Mouse (Mus musculus) limb, embryonic 12.5 days (tissue): ENCODE results near the gene E4f1. TPM values are rescaled to one million over a fixed set of nuclear protein-coding genes. Genes with fewer than 3 reads are reported as not detected.

ENCODE experiments used
- ATAC-seq: fragments of 200-750 bp; cut with Nextera tagmentation; 2 replicates; pipeline ENCODE4 v1.8.0; 2017; ENCODE audit warnings: low read depth, moderate TSS enrichment; ENCODE audit not compliant: insufficient number of reproducible peaks, insufficient read depth, low FRiP score, low TSS enrichment
- H3K27ac ChIP-seq: fragments of 300-500 bp; sonication (generic); 2 replicates; pipeline ENCODE4 v1.5.1; 2016; ENCODE audit warnings: mild to moderate bottlenecking, moderate library complexity
- H3K27me3 ChIP-seq: fragments of 300-500 bp; sonication (generic); 2 replicates; pipeline ENCODE4 v1.6.1; 2016; ENCODE audit warnings: mild to moderate bottlenecking, moderate library complexity
- H3K36me3 ChIP-seq: fragments of 300-500 bp; sonication (generic); 2 replicates; pipeline ENCODE4 v1.6.1; 2016; ENCODE audit warnings: mild to moderate bottlenecking, moderate library complexity
- H3K4me1 ChIP-seq: fragments of 300-500 bp; sonication (generic); replicated peaks from 2 replicates; pipeline ENCODE4 v1.6.1; 2016
- H3K4me2 ChIP-seq: fragments of 300-500 bp; sonication (generic); 2 replicates; pipeline ENCODE4 v1.6.1; 2016; ENCODE audit warnings: mild to moderate bottlenecking, moderate library complexity
- H3K4me3 ChIP-seq: fragments of 300-500 bp; sonication (generic); replicated peaks from 2 replicates; pipeline ENCODE4 v1.5.1; 2016; ENCODE audit warnings: mild to moderate bottlenecking
- H3K9ac ChIP-seq: fragments of 300-500 bp; sonication (generic); replicated peaks from 2 replicates; pipeline ENCODE4 v1.6.1; 2016; ENCODE audit warnings: mild to moderate bottlenecking, moderate library complexity
- H3K9me3 ChIP-seq: fragments of 300-500 bp; sonication (generic); 2 replicates; pipeline ENCODE4 v1.6.1; 2016; ENCODE audit warnings: mild to moderate bottlenecking, moderate library complexity
- WGBS: fragments of 180-500 bp; shearing (Covaris S2); methylation state at CpG from one replicate; pipeline ENCODE4 v1.1.7; 2016; 5-methylcytosine and 5-hydroxymethylcytosine counted together
- polyA plus RNA-seq: library from polyadenylated mRNA; unstranded; fragments of >200 nt; fragmentation: Nextera tagmentation; extraction: Ambion mirVana; gene quantifications from 2 replicates; pipeline ENCODE4 v1.2.1, GENCODE M21; 2016

E4f1 gene
- polyA plus RNA-seq, 1 experiment from 2014 or later, result 37.2 TPM

GRCm38 (mm10) chr17:24402371-24402770 is 67.7 kb downstream of the E4f1 start:
- Histone ChIP-seq H3K4me1 (no peaks in the 10 kb centered on the region), H3K27ac (no peak overlapping the region), H3K9ac (no peak overlapping the region), H3K27me3 (no peaks in the 10 kb centered on the region), H3K9me3 (no peaks in the 10 kb centered on the region), H3K4me3 (no peak overlapping the region), H3K4me2 (no peak overlapping the region), H3K36me3 (0 out of 2 replicates have a peak, but pooled peaks cover 5% of the 10 kb centered on the region)
- WGBS, result 79% methylated on average over 3 of the region's 3 CpGs
- no peak for ATAC-seq

- no peaks in the 10 kb centered on the region for H3K4me1 ChIP-seq
- H3K4me3 ChIP-seq, result no peak overlapping the region
- H3K36me3 ChIP-seq, result 0 out of 2 replicates have a peak, but pooled peaks cover 2% of the 10 kb centered on the region
- H3K27ac ChIP-seq, result no peak overlapping the region
- no peaks in the 10 kb centered on the region; the same call in 1 of the 2 replicates for H3K27me3 ChIP-seq
- no peak for ATAC-seq
- no peaks in the 10 kb centered on the region for H3K9me3 ChIP-seq
- 85% methylated on average over 7 of the region's 7 CpGs for WGBS
- no peak overlapping the region for H3K9ac ChIP-seq
- H3K4me2 ChIP-seq, result no peak overlapping the region
Measured at GRCm38 (mm10) chr17:24394456-24394855, 75.7 kb downstream of the E4f1 start.

Other genes starting within 250 kb of the E4f1 start
- gene Tedc2, start 249.5 kb downstream of the E4f1 start, polyA plus RNA-seq, result 18.3 and 20.2 TPM in 2 replicates
- gene Ccnf, start 218.8 kb downstream of the E4f1 start, polyA plus RNA-seq, result 90.7 and 92.7 TPM in 2 replicates
- 0.08 TPM in 1 of 2 replicates, not detected in the other for gene Abca17, start 119.2 kb downstream of the E4f1 start, polyA plus RNA-seq
- 4.7 and 4.8 TPM in 2 replicates for gene Abca3, start 118.4 kb downstream of the E4f1 start, polyA plus RNA-seq
- gene Rnps1, start 55.7 kb downstream of the E4f1 start, polyA plus RNA-seq, result 362 and 373 TPM in 2 replicates
- 95.6 and 102 TPM in 2 replicates for gene Eci1, start 43.7 kb downstream of the E4f1 start, polyA plus RNA-seq
- 2.8 and 3.4 TPM in 2 replicates for gene Dnase1l2, start 27.2 kb downstream of the E4f1 start, polyA plus RNA-seq
- 54.9 and 56.6 TPM in 2 replicates for gene Pgp, start 79 bp upstream of the E4f1 start, polyA plus RNA-seq
- not detected in 2 replicates for gene Bricd5, start 3.6 kb upstream of the E4f1 start, polyA plus RNA-seq
- 34.7 and 35.5 TPM in 2 replicates for gene Mlst8, start 8.8 kb upstream of the E4f1 start, polyA plus RNA-seq
- 6.1 and 6.5 TPM in 2 replicates for gene Caskin1, start 18.3 kb upstream of the E4f1 start, polyA plus RNA-seq
- 97.4 and 101 TPM in 2 replicates for gene Traf7, start 57.6 kb upstream of the E4f1 start, polyA plus RNA-seq
- gene Rab26, start 63.9 kb upstream of the E4f1 start, polyA plus RNA-seq, result 3.2 and 4.0 TPM in 2 replicates
- 23.2 and 32.2 TPM in 2 replicates for gene Pkd1, start 79.5 kb upstream of the E4f1 start, polyA plus RNA-seq
- gene Tsc2, start 162.3 kb upstream of the E4f1 start, polyA plus RNA-seq, result 68.6 and 77.7 TPM in 2 replicates
- 23.3 and 24.9 TPM in 2 replicates for gene Nthl1, start 162.4 kb upstream of the E4f1 start, polyA plus RNA-seq
- gene Slc9a3r2, start 180.0 kb upstream of the E4f1 start, polyA plus RNA-seq, result 58.9 and 59.3 TPM in 2 replicates
- gene Npw, start 188.1 kb upstream of the E4f1 start, polyA plus RNA-seq, result 0.49 and 1.3 TPM in 2 replicates
- 24.5 and 28.4 TPM in 2 replicates for gene Zfp598, start 199.4 kb upstream of the E4f1 start, polyA plus RNA-seq
- 7.5 and 8.2 TPM in 2 replicates for gene Syngr3, start 219.6 kb upstream of the E4f1 start, polyA plus RNA-seq
- 49.7 and 53.5 TPM in 2 replicates for gene Gfer, start 225.8 kb upstream of the E4f1 start, polyA plus RNA-seq
- 1.7 and 1.8 TPM in 2 replicates for gene Noxo1, start 225.9 kb upstream of the E4f1 start, polyA plus RNA-seq
- gene Tbl3, start 237.3 kb upstream of the E4f1 start, polyA plus RNA-seq, result 99.7 and 103 TPM in 2 replicates
- 0.29 and 0.41 TPM in 2 replicates for gene Rnf151, start 247.8 kb upstream of the E4f1 start, polyA plus RNA-seq
- 1,161 and 1,172 TPM in 2 replicates for gene Rps2, start 247.8 kb upstream of the E4f1 start, polyA plus RNA-seq